Comparison of ENCODE assay signal across 30 mouse cellular contexts in the genomic region with DNA sequence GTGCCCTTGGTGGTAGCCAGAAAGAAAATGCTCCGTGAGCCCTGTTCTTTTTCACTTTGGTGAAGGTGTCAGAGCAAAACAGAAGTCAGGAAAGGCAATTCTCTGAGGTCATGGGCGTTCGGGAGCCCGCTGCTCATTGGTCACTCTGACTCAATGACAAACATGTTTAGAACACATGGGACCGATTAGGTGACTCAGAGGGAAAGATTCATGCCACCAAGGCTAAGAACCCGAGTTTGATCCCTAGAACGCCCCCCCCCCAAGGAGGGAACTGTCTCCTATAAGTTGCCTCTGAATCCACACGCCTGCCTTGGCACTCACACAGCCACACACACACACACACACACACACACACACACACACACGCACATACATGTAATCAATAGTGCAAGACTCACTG. TPM values are rescaled to one million over a fixed set of nuclear protein-coding genes. Genes with fewer than 3 reads are reported as not detected.
A peak's percentile ranks its signal among the peaks of the same experiment; 100 is the strongest.
DNase-seq lines count a peak whose midpoint lies in the region; ATAC-seq lines count a peak whose summit lies in the region.
"Had no signal": no experiment of that assay in that cellular context is flagged by ENCODE, and none has a peak within 500 bp of the region (broad histone marks: within the 10 kb centered on the region; RNA-seq: fewer than 3 reads in every experiment).

No protein-coding gene starts in this region.

- no peak overlapping the region for H3K27ac ChIP-seq in limb, embryonic 11.5 days (replicated peaks; ENCODE audit: low read depth, low read length)
- no peak overlapping the region for H3K27ac ChIP-seq in limb, embryonic 10.5 days
- H3K27ac ChIP-seq in embryonic facial prominence, embryonic 10.5 days (replicated peaks), result no peak overlapping the region
- no peak overlapping the region for H3K27ac ChIP-seq in intestine, embryonic 16.5 days (ENCODE audit: low read length)
- H3K27ac ChIP-seq: embryonic facial prominence, embryonic 13.5 days; forebrain, embryonic 12.5 days; forebrain, embryonic 15.5 days; heart, adult 2 months; heart, embryonic 15.5 days; hindbrain, embryonic 10.5 days; hindbrain, embryonic 13.5 days; intestine, embryonic 15.5 days had no signal

- no peaks in the 10 kb centered on the region for H3K9me3 ChIP-seq in limb, embryonic 11.5 days (ENCODE audit: control insufficient read depth, low read length)
- no peaks in the 10 kb centered on the region for H3K9me3 ChIP-seq in limb, embryonic 10.5 days (replicated peaks)
- H3K9me3 ChIP-seq in embryonic facial prominence, embryonic 10.5 days, result no peaks in the 10 kb centered on the region
- no peaks in the 10 kb centered on the region for H3K9me3 ChIP-seq in intestine, embryonic 16.5 days (ENCODE audit: control insufficient read depth, low read length)
- H3K9me3 ChIP-seq: embryonic facial prominence, embryonic 13.5 days; forebrain, embryonic 12.5 days; forebrain, embryonic 15.5 days; heart, embryonic 12.5 days; heart, embryonic 15.5 days; hindbrain, embryonic 10.5 days; hindbrain, embryonic 13.5 days; intestine, embryonic 15.5 days had no signal

- no peak overlapping the region for H3K4me3 ChIP-seq in limb, embryonic 11.5 days (ENCODE audit: low read depth, low read length)
- no peak overlapping the region for H3K4me3 ChIP-seq in limb, embryonic 10.5 days
- H3K4me3 ChIP-seq in embryonic facial prominence, embryonic 10.5 days, result no peak overlapping the region
- H3K4me3 ChIP-seq in intestine, embryonic 16.5 days (ENCODE audit: low read length), result no peak overlapping the region
- H3K4me3 ChIP-seq: embryonic facial prominence, embryonic 13.5 days; erythroblast, embryonic 14.5 days; forebrain, embryonic 12.5 days; forebrain, embryonic 15.5 days; heart, adult 2 months; heart, embryonic 12.5 days; heart, embryonic 15.5 days; hindbrain, embryonic 10.5 days; hindbrain, embryonic 13.5 days; intestine, embryonic 15.5 days had no signal

- H3K27me3 ChIP-seq in limb, embryonic 11.5 days (ENCODE audit: control insufficient read depth, insufficient read depth, low read length), result no peaks in the 10 kb centered on the region
- H3K27me3 ChIP-seq in limb, embryonic 10.5 days (ENCODE audit: low read depth, poor library complexity, severe bottlenecking), result no peaks in the 10 kb centered on the region
- no peaks in the 10 kb centered on the region for H3K27me3 ChIP-seq in embryonic facial prominence, embryonic 10.5 days (replicated peaks; ENCODE audit: low read depth, poor library complexity, severe bottlenecking)
- H3K27me3 ChIP-seq in intestine, embryonic 16.5 days (replicated peaks; ENCODE audit: control insufficient read depth, insufficient read depth, low read length), result no peaks in the 10 kb centered on the region
- H3K27me3 ChIP-seq: embryonic facial prominence, embryonic 13.5 days; forebrain, embryonic 12.5 days; forebrain, embryonic 15.5 days; heart, embryonic 15.5 days; hindbrain, embryonic 13.5 days; intestine, embryonic 15.5 days; Patski had no signal

- H3K36me3 ChIP-seq in limb, embryonic 11.5 days (ENCODE audit: control insufficient read depth, insufficient read depth, low read length), result no peaks in the 10 kb centered on the region
- no peaks in the 10 kb centered on the region for H3K36me3 ChIP-seq in limb, embryonic 10.5 days
- no peaks in the 10 kb centered on the region for H3K36me3 ChIP-seq in embryonic facial prominence, embryonic 10.5 days (replicated peaks)
- no peaks in the 10 kb centered on the region for H3K36me3 ChIP-seq in intestine, embryonic 16.5 days (ENCODE audit: control insufficient read depth, insufficient read depth, low read length)
- H3K36me3 ChIP-seq: embryonic facial prominence, embryonic 13.5 days; forebrain, embryonic 12.5 days; forebrain, embryonic 15.5 days; heart, embryonic 12.5 days; heart, embryonic 15.5 days; hindbrain, embryonic 10.5 days; hindbrain, embryonic 13.5 days; intestine, embryonic 15.5 days had no signal

- DNase-seq in adrenal gland, postnatal 14 days, result peak; percentile 44
- DNase-seq in adrenal gland, postnatal 4 days (ENCODE audit: low spot score in 2 of 2), result no peak
- DNase-seq in limb, embryonic 11.5 days (ENCODE audit: low spot score), result peak; percentile 23
- DNase-seq in limb, embryonic 10.5 days (ENCODE audit: low spot score), result no peak
- DNase-seq in embryonic facial prominence, embryonic 10.5 days (ENCODE audit: low spot score), result peak; percentile 28
- no peak for DNase-seq in spleen, adult 18-20 months
- DNase-seq: cerebellum, adult 18-20 months; cerebellum, adult 9-10 months; cerebellum, postnatal 14 days; gastrocnemius, postnatal 10 days; gastrocnemius, postnatal 36 days; heart, adult 2 months; heart, postnatal 10 days; heart, postnatal 36 days; kidney, adult 18-20 months; kidney, adult 9 months had no signal

- no peak for ATAC-seq in limb, embryonic 11.5 days (ENCODE audit: insufficient number of reproducible peaks, low FRiP score, low TSS enrichment, low read depth)
- ATAC-seq in intestine, embryonic 16.5 days, result no peak
- ATAC-seq: forebrain, embryonic 15.5 days; hindbrain, embryonic 16.5 days; intestine, embryonic 15.5 days; Patski had no signal

- WGBS in limb, embryonic 11.5 days, result 44% methylated on average over 9 of the region's 9 CpGs
- WGBS in limb, embryonic 10.5 days, result 66% methylated on average over 9 of the region's 9 CpGs
- WGBS in embryonic facial prominence, embryonic 10.5 days, result 66% methylated on average over 9 of the region's 9 CpGs
- 81% methylated on average over 9 of the region's 9 CpGs for WGBS in intestine, embryonic 16.5 days

- H3K9ac ChIP-seq in limb, embryonic 11.5 days (ENCODE audit: low read length), result no peak overlapping the region
- no peak overlapping the region for H3K9ac ChIP-seq in intestine, embryonic 16.5 days (ENCODE audit: low read depth, low read length)
- H3K9ac ChIP-seq: embryonic facial prominence, embryonic 13.5 days; forebrain, embryonic 12.5 days; forebrain, embryonic 15.5 days; heart, embryonic 12.5 days; heart, embryonic 15.5 days; hindbrain, embryonic 13.5 days; intestine, embryonic 15.5 days had no signal

- H3K4me2 ChIP-seq in limb, embryonic 11.5 days (ENCODE audit: low read depth, severe bottlenecking), result no peak overlapping the region
- no peak overlapping the region for H3K4me2 ChIP-seq in intestine, embryonic 16.5 days (ENCODE audit: low read depth, low read length)
- H3K4me2 ChIP-seq: embryonic facial prominence, embryonic 13.5 days; forebrain, embryonic 12.5 days; forebrain, embryonic 15.5 days; heart, embryonic 12.5 days; heart, embryonic 15.5 days; hindbrain, embryonic 13.5 days; intestine, embryonic 15.5 days had no signal

- H3K4me1 ChIP-seq in limb, embryonic 11.5 days (ENCODE audit: control insufficient read depth, insufficient read depth, low read length), result no peaks in the 10 kb centered on the region
- peaks cover 18% of the 10 kb centered on the region for H3K4me1 ChIP-seq in limb, embryonic 10.5 days
- H3K4me1 ChIP-seq in embryonic facial prominence, embryonic 10.5 days, result peaks cover 11% of the 10 kb centered on the region
- H3K4me1 ChIP-seq in intestine, embryonic 16.5 days (ENCODE audit: control insufficient read depth, insufficient read depth, low read length), result no peaks in the 10 kb centered on the region
- H3K4me1 ChIP-seq: forebrain, embryonic 12.5 days; forebrain, embryonic 15.5 days; hindbrain, embryonic 13.5 days; intestine, embryonic 15.5 days had no signal

RNA-seq across cellular contexts. Expression of a gene that starts 19.8 kb away (rescaled TPM):
- total RNA-seq in adrenal gland, postnatal 14 days (2021), result not detected in 2 replicates
- total RNA-seq in adrenal gland, postnatal 4 days (2021), result under 1 TPM; 0.11 to 0.36 TPM
- 0.16 TPM in 1 of 2 replicates, not detected in the other for polyA plus RNA-seq in limb, embryonic 11.5 days (2014; fragmentation: Nextera tagmentation; extraction: Ambion mirVana)
- not detected in 2 replicates for polyA plus RNA-seq in limb, embryonic 10.5 days (2016; fragmentation: Nextera tagmentation; extraction: Ambion mirVana)
- 0.14 TPM in 1 of 2 replicates, not detected in the other for polyA plus RNA-seq in embryonic facial prominence, embryonic 10.5 days (2016; fragmentation: Nextera tagmentation; extraction: Ambion mirVana)
- polyA plus RNA-seq in intestine, embryonic 16.5 days (2015; fragmentation: Nextera tagmentation; extraction: Ambion mirVana), result 0.05 TPM in 1 of 2 replicates, not detected in the other
- total RNA-seq: gastrocnemius, adult 18-20 months; gastrocnemius, postnatal 36 days; heart, adult 2 months; heart, postnatal 36 days had no signal
- polyA plus RNA-seq: brain, embryonic 14.5 days; embryonic facial prominence, embryonic 13.5 days; erythroblast, embryonic 14.5 days; forebrain, embryonic 12.5 days; forebrain, embryonic 15.5 days; hindbrain, embryonic 10.5 days; hindbrain, embryonic 16.5 days had no signal

Comparison
In these comparisons a context has a peak if more than half of its experiments do, and no peak if none do; other contexts are left out.
1. DNase-seq: peak in adrenal gland, postnatal 14 days (single experiment), limb, embryonic 11.5 days (single experiment) and embryonic facial prominence, embryonic 10.5 days (single experiment); none in adrenal gland, postnatal 4 days (0 of 2), limb, embryonic 10.5 days (single experiment) and spleen, adult 18-20 months (0 of 2).